Mouse (Mus musculus) spleen, adult 2 months (tissue): Measurements from ENCODE around the gene Agbl4.

Source experiments
- CTCF ChIP-seq: fragments of 200-500 bp; IDR thresholded peaks from 2 replicates; pipeline ENCODE4 v1.5.1; 2011; ENCODE audit warnings: mild to moderate bottlenecking, inconsistent platforms; ENCODE audit not compliant: insufficient read depth, insufficient read length, insufficient replicate concordance; ENCODE audit errors: extremely low read depth
- POLR2A ChIP-seq: fragments of 200-500 bp; IDR thresholded peaks from 2 replicates; pipeline ENCODE4 v1.6.1; 2011; ENCODE audit warnings: low read depth, low read length, inconsistent platforms

- TF ChIP-seq CTCF (no peak), POLR2A (no peak)
These were observed 1133.1 kb downstream of the Agbl4 start for GRCm38 (mm10) chr4:111530537-111530936.
